Mouse (Mus musculus) neutrophil, adult 5-6 weeks (primary cell): ENCODE results near the gene Pla2g1b. TPM values are rescaled to one million over a fixed set of nuclear protein-coding genes. Genes with fewer than 3 reads are reported as not detected.
"Not testable (repeated sequence)": the region's sequence is repeated elsewhere in the genome, so short reads cannot be mapped to it uniquely, and the experiment has no call there.

ENCODE experiments used
- ATAC-seq: fragments of 151-379, 151-347 bp; 2 replicates; pipeline ENCODE4 v1.8.0; 2017; ENCODE audit warnings: mild to moderate bottlenecking, moderate TSS enrichment; ENCODE audit not compliant: insufficient number of reproducible peaks, poor library complexity, low FRiP score, severe bottlenecking; ENCODE audit errors: extremely low read depth
- total RNA-seq: library from RNA; stranded (forward); fragments of 200-1000 nt; gene quantifications from 2 replicates; pipeline ENCODE4 v1.2.3, GENCODE M21; 2017

Gene Pla2g1b
- total RNA-seq, 1 experiment from 2014 or later = not detected

DNA sequence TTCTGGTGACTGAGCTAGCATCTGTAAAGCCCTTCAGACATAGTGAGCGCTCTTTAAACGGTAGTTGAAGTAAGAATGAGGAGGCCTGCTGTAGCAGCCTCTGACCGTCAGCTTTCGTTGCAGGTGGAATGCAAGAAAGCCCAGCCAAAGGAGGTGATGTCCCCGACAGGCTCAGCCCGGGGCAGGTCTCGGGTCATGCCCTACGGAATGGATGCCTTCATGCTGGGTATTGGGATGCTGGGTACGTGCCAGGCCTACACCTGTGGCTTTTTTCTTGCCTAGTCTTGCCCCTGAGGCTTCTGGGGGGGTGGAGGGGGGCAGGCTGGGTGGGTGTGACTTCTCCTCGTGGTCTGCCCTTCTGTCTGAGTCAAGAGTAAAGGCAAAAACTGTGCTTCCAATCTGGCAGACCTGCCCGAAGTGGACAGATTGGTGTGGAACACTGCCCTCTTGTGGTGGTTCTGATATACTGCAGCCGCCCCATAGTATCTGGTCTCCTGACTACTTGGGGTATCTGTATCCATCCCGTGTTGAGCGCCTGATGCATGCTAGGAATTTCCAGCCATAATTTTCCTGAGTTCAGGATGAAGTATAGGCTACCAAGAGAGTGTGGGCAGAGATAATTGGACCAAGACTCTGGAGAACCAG, 24.7 kb upstream of the Pla2g1b start:
- peak; percentile 65 for ATAC-seq

DNA sequence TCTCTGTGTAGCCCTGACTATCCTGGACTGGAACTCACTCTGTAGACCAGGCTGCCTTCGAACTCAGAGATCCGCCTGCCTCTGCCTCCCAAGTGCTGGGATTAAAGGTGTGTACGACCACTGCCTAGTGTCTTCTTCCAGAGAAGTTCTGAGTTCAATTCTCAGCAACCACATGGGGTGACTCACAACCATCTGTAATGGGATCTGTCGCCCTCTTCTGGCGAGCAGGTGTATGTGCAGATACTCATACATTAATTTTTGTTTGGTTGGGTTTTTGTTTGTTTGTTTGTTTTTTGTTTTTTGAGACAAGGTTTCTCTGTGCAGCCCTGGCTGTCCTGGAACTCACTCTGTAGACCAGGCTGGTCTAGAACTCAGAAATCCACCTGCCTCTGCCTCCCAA, 23.4 kb upstream of the Pla2g1b start:
- ATAC-seq = not testable (repeated sequence)

DNA sequence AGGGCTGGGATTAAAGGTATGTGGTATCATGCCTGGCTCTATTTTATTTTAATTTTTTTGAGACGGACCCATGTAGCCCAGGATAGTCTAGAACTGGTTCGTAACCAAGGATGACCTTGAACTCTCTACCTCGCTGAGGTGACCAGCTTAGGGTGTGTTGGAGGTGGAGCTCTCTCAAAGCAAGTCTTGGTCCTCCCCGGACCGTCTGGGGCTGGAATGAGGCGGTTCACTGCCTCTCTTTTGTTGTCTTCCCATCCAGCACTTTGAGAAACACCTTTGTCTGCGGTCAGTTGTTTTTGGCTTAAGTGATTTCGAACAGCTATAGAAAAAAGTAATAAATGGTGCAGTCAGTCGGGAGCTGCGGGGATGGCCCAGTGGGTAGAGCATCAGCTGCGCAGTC, 21.9 kb upstream of the Pla2g1b start:
- ATAC-seq = no peak

DNA sequence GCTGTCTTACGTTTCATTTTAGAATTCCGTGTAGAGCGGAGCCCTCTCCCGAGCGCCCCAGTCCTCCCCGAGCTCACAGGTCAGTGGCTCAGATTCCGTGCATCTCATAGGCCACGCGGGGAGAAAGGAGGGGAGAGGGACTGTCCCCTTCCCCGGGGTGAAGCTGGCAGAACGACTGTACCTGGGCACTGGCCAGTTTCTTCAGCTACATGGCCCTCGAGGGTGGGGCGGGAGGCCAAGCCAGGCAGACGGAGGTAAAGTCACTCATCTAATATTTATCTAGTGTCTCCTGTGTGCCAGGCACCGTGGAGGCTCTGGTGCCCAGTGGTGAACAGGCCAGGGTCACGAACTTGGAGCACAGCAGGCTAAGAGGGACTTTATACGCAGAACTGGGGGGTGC, 19.0 kb upstream of the Pla2g1b start:
- no peak for ATAC-seq

DNA sequence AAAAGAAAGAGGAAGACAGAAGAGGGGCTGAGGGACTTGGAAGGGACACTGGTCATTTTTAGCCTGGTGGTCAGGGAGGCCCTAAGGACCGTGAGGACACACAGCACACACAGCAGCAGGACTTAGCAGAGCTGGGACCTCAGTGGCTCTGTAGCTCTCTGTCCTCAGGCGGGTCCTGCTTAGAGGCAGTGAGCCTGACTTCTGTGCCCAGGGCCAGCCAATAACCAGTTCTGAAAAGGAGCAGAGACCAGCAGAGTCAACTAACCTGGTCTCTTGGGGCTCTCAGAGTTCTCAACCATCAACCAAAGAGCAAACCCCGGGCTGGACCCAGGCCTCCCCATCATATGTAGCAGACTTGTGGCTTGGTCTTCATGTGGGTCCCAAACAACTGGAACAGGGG, 16.8 kb upstream of the Pla2g1b start:
- ATAC-seq = no peak

DNA sequence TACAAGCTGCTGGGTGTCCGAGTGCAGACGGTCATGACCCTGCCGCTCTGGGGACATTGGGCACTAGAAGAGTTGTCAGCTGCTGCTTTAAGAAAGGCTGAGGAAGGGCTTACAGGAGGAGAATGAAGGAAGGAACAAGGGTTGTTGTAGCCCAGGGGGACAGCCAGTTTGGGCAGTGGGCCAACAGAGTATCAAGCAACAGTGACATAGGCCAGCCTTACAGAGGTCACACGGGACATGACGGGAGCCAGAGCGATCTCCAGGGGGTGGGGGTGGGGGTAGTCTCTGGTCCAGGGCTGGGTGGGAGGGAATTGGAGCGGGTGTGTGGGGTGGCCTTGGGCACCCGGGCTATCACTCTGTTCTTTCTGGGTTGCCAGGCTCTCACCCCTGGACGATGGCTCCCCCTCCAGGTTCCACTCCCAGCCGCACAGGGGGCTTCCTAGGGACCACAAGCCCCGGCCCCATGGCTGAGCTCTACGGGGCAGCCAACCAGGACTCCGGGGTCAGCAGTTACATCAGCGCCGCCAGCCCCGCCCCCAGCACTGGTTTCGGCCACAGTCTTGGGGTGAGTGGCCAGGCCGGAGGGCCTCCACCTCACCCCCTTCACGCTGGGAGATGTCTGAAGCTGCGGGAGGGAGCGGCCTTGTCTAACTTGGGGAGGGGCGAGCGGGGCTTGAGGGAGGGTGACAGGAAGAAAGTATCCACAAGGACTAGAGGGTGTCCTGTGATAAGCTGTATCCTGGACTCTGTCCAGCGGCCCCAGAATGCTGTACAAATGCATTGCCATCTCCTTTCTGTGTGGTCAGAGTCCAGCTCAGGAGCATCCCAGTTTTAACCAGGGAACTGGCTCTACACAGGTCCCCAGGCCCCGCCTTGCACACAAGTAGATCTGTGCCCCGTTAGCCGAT, 15.4 kb upstream of the Pla2g1b start:
- ATAC-seq = no peak

DNA sequence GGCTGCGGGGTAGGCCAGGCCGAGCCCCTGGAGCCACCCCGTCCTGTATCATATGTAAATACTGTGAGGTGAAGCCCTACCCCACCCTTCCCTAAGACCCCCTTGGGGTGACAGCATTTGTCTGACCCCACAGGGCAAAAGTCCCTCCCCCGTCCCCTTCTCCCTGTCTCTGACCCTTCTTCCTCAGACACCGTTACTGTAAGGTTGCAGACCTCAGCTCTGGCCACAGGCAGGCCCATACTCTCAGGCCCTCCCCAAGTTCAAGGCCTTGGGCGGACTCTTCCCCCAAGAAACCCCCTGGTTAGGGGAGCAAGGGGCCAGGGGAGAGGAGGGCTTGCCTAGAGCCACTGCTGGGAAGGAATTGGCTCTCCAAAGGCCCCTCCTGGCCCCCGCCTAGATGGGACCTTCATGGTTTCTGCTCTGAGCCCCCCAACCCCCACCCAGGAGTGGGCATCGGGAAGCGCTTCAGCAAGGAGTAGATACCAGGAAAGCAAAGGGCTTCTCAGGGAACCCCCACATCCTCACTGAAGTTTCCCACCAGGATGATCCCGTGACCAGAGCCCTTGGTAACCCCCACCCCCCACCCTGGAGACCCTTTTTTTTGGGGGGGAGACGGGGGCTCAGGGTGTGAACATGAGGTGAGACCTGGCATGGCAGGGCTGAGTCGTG, 11.5 kb upstream of the Pla2g1b start:
- no peak for ATAC-seq

DNA sequence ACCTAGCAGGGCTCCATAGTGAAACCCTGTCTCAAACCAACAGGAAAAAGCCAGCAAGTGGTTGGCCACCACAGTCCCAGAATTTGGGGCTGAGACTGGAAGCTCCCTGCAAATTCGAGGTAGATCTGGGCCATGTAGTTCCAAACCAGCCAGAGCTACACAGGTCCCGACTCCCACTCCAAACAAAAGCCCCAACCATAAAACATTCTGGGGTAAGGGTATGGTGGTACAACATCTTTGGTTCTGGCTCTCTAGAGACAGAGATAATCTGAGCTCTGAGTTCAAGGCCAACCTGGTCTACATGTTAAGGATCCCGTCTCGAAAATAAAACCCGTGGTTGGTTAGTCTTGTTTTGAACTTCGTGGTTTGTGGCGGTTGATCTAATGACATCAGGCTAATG, 10.2 kb upstream of the Pla2g1b start:
- no peak for ATAC-seq

DNA sequence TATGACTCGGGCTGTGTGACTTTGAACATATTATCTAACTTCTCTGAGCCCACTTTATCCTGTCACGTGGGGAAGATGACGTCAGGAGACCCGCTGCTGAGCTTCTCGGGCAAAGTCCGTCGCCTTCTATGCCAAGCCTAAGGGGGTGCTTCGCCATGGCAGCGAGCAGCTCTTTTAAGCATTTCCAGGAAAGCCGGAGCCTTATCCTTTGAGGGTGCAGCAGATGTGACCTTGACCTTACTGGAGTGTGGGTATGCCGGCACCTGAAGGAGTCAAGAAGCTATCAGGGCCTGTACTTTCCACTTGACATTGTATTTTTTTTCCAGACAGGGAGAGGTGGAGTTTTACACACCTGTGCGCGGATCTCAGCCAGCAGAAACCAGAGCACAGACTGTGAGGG, 7.1 kb upstream of the Pla2g1b start:
- no peak for ATAC-seq

DNA sequence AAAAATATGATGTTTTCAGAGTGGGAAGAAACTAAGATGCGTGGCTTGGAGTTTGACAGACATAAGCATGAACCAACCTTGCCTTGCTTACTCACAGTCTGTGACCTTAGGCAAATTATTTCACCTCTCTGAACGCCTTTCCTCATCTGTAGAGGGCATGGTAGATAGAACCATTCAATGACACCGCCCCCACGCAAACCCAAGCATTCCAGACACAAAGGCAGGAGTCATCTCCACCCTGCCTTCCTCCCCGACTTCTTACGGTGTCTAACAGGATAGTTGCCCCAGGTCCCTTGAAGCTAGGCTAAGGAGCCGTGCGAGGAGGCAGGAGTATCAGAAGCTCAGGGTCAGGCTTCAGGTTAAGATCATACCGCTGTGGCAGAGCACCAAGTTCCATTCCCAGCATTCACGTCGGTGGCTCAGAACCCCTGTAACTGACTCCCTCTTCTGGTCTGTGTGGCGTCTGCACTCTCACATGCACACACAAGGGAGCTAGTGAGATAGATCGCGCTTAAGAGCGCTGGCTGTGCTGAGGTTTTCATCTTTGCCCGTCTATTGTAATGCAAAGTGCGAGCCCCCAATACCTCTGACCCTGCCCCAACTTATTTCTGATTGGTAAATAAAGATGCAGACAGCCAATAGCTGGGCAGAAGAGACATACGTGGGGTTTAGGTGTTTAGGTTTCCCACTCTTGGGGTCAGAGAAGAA, 1.5 kb upstream of the Pla2g1b start:
- ATAC-seq = no peak

DNA sequence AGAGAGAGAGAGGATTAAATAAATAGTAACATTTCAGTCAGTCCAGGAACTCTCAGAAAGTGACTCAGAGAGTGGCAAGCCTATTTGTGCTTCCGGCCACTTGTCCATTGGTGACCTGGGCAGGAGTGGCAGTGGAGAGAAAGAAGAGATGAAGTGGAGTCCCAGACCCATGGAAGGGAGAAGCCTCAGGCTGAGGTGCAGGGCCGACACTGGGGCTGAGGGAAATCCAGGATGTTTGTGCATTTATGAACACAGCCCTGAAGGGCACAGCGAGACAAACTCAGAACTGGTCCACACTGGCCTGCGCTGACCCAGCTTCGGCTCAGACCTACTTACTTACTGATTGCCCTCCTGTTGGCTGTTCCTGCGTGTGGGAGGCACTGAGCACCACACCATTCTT, 3.7 kb downstream of the Pla2g1b start:
- no peak for ATAC-seq

DNA sequence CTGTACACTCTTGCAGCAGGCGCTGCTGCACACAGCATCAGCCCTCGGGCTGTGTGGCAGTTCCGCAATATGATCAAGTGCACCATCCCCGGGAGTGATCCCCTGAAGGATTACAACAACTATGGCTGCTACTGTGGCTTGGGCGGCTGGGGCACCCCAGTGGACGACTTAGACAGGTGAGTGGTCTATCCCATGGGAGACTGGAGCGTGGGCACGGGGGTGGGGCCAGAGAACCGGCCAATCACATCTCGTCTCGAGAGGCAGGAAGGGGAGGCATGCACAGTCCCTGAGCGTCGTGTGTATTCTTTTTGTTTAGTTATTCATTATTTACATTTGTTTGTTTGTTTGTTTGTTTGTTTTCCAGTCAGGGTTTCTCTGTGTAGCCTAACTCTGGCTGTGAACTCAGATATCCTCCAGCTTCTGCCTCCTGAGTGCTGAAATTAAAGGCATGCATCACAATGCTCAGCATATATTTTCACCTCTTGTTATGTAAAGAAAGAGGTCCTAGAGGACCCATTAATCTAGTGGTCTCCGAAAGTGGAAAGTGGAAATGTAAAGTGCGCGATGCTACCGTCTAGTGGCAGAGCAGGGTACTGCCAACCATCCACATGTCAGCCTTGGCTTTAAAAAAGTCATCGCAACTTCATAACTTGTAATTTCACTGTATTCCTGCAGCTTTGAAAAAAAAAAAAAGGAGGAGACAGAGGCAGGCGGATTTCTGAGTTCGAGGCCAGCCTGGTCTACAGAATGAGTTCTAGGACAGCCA, 4.9 kb downstream of the Pla2g1b start:
- peak; percentile 71 for ATAC-seq

DNA sequence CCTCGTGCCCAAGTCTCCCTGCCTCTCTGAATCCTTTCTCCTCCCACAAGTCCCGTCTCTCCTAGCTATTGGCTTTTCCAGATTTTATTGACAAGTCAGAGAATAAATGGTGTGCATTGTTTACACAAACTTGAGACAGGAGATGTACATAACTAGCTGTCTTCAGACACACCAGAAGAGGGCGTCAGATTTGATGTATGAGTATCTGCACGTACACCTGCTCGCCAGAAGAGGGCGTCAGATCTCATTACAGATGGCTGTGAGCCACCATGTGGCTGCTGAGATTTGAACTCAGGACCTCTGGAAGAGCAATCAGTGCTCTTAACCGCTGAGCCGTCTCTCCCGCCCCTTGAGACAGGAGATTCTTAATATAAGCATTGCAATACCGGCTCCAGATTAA, 7.1 kb downstream of the Pla2g1b start:
- ATAC-seq = no peak

DNA sequence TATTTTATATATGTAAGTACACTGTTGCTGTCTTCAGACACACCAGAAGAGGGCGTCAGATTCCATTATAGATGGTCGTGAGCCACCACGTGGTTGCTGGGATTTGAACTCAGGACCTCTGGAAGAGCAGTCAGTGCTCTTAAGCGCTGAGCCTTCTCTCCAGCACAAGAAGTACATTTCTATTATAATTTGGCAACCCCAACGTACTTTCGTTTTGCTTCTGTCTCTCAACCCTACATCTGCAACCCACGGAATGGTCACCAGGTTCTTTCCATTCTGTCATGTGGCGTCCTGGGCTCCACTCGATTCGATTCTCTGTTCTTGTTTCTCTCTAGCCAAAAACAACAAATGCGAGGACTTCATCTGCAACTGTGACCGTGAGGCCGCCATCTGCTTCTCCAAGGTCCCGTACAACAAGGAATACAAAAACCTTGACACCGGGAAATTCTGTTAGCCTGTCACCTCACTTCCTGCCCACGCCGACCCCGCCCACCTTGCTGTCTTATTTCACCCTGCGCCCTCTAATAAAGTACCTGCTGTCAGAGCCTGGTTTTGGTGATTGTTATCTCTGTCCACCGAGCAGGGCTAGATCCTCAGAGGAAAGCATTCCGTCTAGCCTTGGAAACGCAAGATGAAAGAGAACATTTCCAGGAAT, 8.2 kb downstream of the Pla2g1b start:
- ATAC-seq = no peak

DNA sequence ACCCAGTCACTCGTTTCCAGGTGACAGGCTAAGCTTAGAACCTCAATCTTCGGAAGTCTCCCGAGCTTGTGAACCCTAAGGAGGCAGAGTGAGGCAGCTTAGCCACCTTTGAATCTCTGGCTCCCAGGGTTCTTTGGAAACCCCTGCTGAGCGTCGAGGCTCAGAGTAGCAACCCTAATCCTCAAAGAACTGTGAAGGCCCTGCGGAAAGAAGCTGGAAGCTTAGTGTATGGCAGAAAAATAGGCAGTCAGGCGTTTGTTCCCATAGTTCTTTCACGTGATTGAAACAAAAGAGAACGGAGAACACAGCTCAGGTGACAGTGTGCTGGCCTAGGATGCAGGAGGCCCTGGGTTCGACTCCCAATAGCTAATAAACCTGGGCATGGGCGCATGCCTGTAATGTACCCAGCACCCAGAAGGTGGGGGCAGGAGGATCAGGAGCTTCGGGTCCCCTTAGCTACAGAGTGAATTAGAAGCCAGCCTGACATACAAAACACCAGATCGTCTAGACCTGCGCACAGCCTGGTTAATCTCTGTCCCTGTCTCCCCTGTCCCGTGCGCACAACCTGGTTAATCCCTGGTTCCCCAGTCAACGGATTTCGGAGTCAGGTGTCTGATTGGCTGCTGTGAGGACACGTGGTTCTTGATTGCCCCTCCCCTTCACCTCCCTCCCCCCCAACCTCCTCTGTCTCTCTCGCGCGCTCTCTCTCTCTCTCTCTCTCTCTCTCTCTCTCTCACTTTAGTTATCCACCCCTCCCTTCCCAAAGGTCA, 9.5 kb downstream of the Pla2g1b start:
- ATAC-seq = no peak; the same call in 1 of the 2 replicates

DNA sequence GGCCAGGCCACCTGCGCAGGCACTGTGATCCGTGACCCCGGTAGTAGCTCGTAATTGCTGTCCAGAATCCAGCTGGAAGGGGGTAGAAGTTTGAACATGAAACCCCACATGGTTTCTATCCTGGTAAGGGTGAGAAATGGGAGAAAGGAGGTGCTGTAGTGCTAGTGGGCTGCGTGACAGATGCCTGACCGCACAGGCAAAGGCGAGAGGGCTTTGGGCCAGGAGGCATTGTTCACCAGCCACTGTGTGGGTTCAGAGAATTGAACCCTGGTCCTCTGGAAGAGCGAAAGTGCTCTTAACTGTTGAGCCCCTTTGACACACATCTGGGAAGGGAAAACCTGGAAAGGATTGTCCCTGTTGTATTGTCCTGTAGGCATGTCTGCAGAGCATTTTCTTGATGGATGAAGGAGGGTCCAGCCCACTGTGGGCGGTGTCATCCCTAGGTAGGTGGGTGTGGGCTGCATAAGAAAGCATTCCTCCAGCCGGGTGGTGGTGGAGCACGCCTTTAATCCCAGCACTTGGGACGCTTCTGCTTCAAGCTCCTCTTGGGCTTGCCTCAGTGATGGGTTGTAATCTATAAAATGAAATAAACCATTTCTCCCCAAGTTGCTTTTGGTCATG, 10.2 kb downstream of the Pla2g1b start:
- no peak for ATAC-seq

DNA sequence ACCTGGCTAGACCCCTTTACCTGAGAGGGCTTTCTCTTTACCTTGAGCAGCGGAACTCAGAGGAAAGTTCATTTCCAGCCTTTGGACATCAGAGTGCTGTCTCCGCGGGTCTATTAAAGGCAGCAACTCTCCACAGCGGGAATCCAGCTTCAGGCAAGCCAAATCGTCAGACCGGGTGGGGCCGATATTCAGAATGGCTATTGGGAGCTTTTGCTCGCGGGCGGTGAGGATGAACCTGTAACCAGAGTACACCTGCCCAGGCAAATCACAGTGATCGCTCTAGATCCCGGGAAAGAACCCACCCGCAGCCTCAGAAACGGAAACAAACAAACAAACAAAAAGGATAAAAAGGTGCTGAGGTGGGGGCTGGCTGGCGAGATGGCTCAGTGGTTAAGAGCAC, 13.5 kb downstream of the Pla2g1b start:
- no peak for ATAC-seq
